In the genomic region with DNA sequence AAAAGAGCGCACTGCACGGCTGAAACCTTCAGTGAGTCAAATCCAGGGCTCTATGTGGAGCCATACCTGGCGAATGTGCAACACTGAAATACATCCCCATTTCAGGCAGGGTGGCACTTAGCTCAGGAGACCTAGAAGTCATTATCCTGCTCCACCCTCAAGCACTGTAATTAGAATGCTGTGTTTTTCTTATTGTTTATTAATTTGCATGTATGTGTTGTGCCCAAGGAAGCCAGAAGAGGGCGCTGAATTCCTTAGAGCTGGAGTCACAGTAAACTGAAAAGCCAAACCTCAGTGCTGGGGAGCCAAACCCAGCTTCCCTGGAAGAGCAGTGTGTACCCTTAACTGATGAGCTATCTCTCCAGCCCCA, we compare ENCODE assay signal across 8 mouse cellular contexts. TPM values are rescaled to one million over a fixed set of nuclear protein-coding genes. Genes with fewer than 3 reads are reported as not detected.
A peak's percentile ranks its signal among the peaks of the same experiment; 100 is the strongest.
DNase-seq lines count a peak whose midpoint lies in the region; ATAC-seq and TF ChIP-seq lines count a peak whose summit lies in the region.

No protein-coding gene starts in this region.

- no peaks in the 10 kb centered on the region for H3K9me3 ChIP-seq in embryonic facial prominence, embryonic 10.5 days
- H3K9me3 ChIP-seq in heart, embryonic 13.5 days: no peaks in the 10 kb centered on the region
- no peaks in the 10 kb centered on the region for H3K9me3 ChIP-seq in liver, embryonic 12.5 days (replicated peaks)
- no peaks in the 10 kb centered on the region for H3K9me3 ChIP-seq in stomach, postnatal 0 days (ENCODE audit: control insufficient read depth, low read length)

- no peak for ATAC-seq in heart, embryonic 13.5 days (ENCODE audit: extremely low read depth, insufficient number of reproducible peaks, low FRiP score, low TSS enrichment)
- no peak for ATAC-seq in liver, embryonic 12.5 days
- no peak for ATAC-seq in stomach, postnatal 0 days (ENCODE audit: low FRiP score, low TSS enrichment)

- DNase-seq in 416B (ENCODE audit: low read depth): peak; percentile 87
- peak; percentile 74 for DNase-seq in adrenal gland, postnatal 10 days
- DNase-seq in embryonic facial prominence, embryonic 10.5 days (ENCODE audit: low spot score): peak; percentile 68
- DNase-seq in kidney, postnatal 14 days: peak; percentile 78
- peak; percentile 62 for DNase-seq in neural tube, embryonic 10.5 days (ENCODE audit: extremely low spot score, low spot score)
- peak; percentile 68 for DNase-seq in stomach, postnatal 0 days (ENCODE audit: low spot score)

- 11% methylated on average over 4 of the region's 4 CpGs for WGBS in embryonic facial prominence, embryonic 10.5 days
- 14% methylated on average over 4 of the region's 4 CpGs for WGBS in heart, embryonic 13.5 days
- WGBS in liver, embryonic 12.5 days (ENCODE audit: insufficient replicate concordance): 20% methylated on average over 4 of the region's 4 CpGs
- 13% methylated on average over 4 of the region's 4 CpGs for WGBS in stomach, postnatal 0 days

- H3K27ac ChIP-seq in embryonic facial prominence, embryonic 10.5 days (replicated peaks): peak overlapping the region; percentile 26
- no peak overlapping the region for H3K27ac ChIP-seq in heart, embryonic 13.5 days (replicated peaks)
- H3K27ac ChIP-seq in liver, embryonic 12.5 days: peak overlapping the region; percentile 89
- H3K27ac ChIP-seq in stomach, postnatal 0 days (replicated peaks): peak overlapping the region; percentile 35; the same call in 1 of the 2 replicates

- TF ChIP-seq CTCF in stomach, postnatal 0 days (IDR thresholded peaks at IDR 0.05; ENCODE audit: low read depth): peak; percentile 86

- peak overlapping the region; percentile 58 for H3K9ac ChIP-seq in heart, embryonic 13.5 days
- peak overlapping the region; percentile 62 for H3K9ac ChIP-seq in liver, embryonic 12.5 days
- no peak overlapping the region for H3K9ac ChIP-seq in stomach, postnatal 0 days (ENCODE audit: low read length)

- H3K36me3 ChIP-seq in embryonic facial prominence, embryonic 10.5 days (replicated peaks): peaks cover 12% of the 10 kb centered on the region
- H3K36me3 ChIP-seq in heart, embryonic 13.5 days: peaks cover 11% of the 10 kb centered on the region
- peaks cover 14% of the 10 kb centered on the region for H3K36me3 ChIP-seq in liver, embryonic 12.5 days
- H3K36me3 ChIP-seq in stomach, postnatal 0 days (ENCODE audit: control insufficient read depth, insufficient read depth, low read length): peaks cover 8% of the 10 kb centered on the region

- no peak for TF ChIP-seq EP300 in stomach, postnatal 0 days (optimal IDR thresholded peaks at IDR 0.05)

- H3K27me3 ChIP-seq in embryonic facial prominence, embryonic 10.5 days (replicated peaks; ENCODE audit: low read depth, poor library complexity, severe bottlenecking): no peaks in the 10 kb centered on the region
- H3K27me3 ChIP-seq in heart, embryonic 13.5 days (replicated peaks): no peaks in the 10 kb centered on the region
- H3K27me3 ChIP-seq in liver, embryonic 12.5 days (replicated peaks): no peaks in the 10 kb centered on the region
- H3K27me3 ChIP-seq in stomach, postnatal 0 days (ENCODE audit: control insufficient read depth, insufficient read depth, low read length): no peaks in the 10 kb centered on the region

- peak overlapping the region; percentile 68 for H3K4me2 ChIP-seq in heart, embryonic 13.5 days
- H3K4me2 ChIP-seq in liver, embryonic 12.5 days: peak overlapping the region; percentile 89
- H3K4me2 ChIP-seq in stomach, postnatal 0 days (replicated peaks; ENCODE audit: low read depth): peak overlapping the region; percentile 40

- H3K4me1 ChIP-seq in embryonic facial prominence, embryonic 10.5 days: peaks cover 26% of the 10 kb centered on the region
- peaks cover 17% of the 10 kb centered on the region for H3K4me1 ChIP-seq in heart, embryonic 13.5 days
- H3K4me1 ChIP-seq in liver, embryonic 12.5 days: peaks cover 74% of the 10 kb centered on the region
- no peaks in the 10 kb centered on the region for H3K4me1 ChIP-seq in stomach, postnatal 0 days (replicated peaks; ENCODE audit: control insufficient read depth, insufficient read depth)

- peak overlapping the region; percentile 54 for H3K4me3 ChIP-seq in embryonic facial prominence, embryonic 10.5 days
- H3K4me3 ChIP-seq in heart, embryonic 13.5 days: peak overlapping the region; percentile 38
- H3K4me3 ChIP-seq in liver, embryonic 12.5 days: peak overlapping the region; percentile 42
- H3K4me3 ChIP-seq in stomach, postnatal 0 days (ENCODE audit: low read depth, low read length): no peak overlapping the region

RNA-seq across cellular contexts. Expression of gene Os9, which starts 2.5 kb away (rescaled TPM):
- 10 to 100 TPM; 82.0 to 88.6 TPM for total RNA-seq in adrenal gland, postnatal 10 days (2021)
- polyA plus RNA-seq in embryonic facial prominence, embryonic 10.5 days (2016; fragmentation: Nextera tagmentation; extraction: Ambion mirVana): 59.7 and 60.1 TPM in 2 replicates
- polyA plus RNA-seq in heart, embryonic 13.5 days (2015; fragmentation: Nextera tagmentation; extraction: Ambion mirVana): 48.0 and 49.5 TPM in 2 replicates
- 49.5 and 51.4 TPM in 2 replicates for polyA plus RNA-seq in liver, embryonic 12.5 days (2016; fragmentation: Nextera tagmentation; extraction: Ambion mirVana)
- 81.9 and 82.0 TPM in 2 replicates for polyA plus RNA-seq in stomach, postnatal 0 days (2015; fragmentation: Nextera tagmentation; extraction: Ambion mirVana)

RNA-seq across cellular contexts. Expression of gene B4galnt1, which starts 41.6 kb away (rescaled TPM):
- total RNA-seq in adrenal gland, postnatal 10 days (2021): 10 to 100 TPM; 12.7 to 16.3 TPM
- polyA plus RNA-seq in embryonic facial prominence, embryonic 10.5 days (2016; fragmentation: Nextera tagmentation; extraction: Ambion mirVana): 3.0 and 3.8 TPM in 2 replicates
- 1.2 and 1.7 TPM in 2 replicates for polyA plus RNA-seq in heart, embryonic 13.5 days (2015; fragmentation: Nextera tagmentation; extraction: Ambion mirVana)
- 12.6 TPM in 2 replicates for polyA plus RNA-seq in liver, embryonic 12.5 days (2016; fragmentation: Nextera tagmentation; extraction: Ambion mirVana)
- 45.9 and 65.4 TPM in 2 replicates for polyA plus RNA-seq in stomach, postnatal 0 days (2015; fragmentation: Nextera tagmentation; extraction: Ambion mirVana)

RNA-seq across cellular contexts. Expression of gene Agap2, which starts 48.3 kb away (rescaled TPM):
- total RNA-seq in adrenal gland, postnatal 10 days (2021): 1 to 10 TPM; 5.7 to 6.2 TPM
- polyA plus RNA-seq in embryonic facial prominence, embryonic 10.5 days (2016; fragmentation: Nextera tagmentation; extraction: Ambion mirVana): 0.04 and 0.21 TPM in 2 replicates
- not detected in 2 replicates for polyA plus RNA-seq in heart, embryonic 13.5 days (2015; fragmentation: Nextera tagmentation; extraction: Ambion mirVana)
- 0.92 and 1.6 TPM in 2 replicates for polyA plus RNA-seq in liver, embryonic 12.5 days (2016; fragmentation: Nextera tagmentation; extraction: Ambion mirVana)
- 0.04 and 0.08 TPM in 2 replicates for polyA plus RNA-seq in stomach, postnatal 0 days (2015; fragmentation: Nextera tagmentation; extraction: Ambion mirVana)

RNA-seq across cellular contexts. Expression of gene Tspan31, which starts 53.4 kb away (rescaled TPM):
- total RNA-seq in adrenal gland, postnatal 10 days (2021): 10 to 100 TPM; 81.7 to 94.3 TPM
- polyA plus RNA-seq in embryonic facial prominence, embryonic 10.5 days (2016; fragmentation: Nextera tagmentation; extraction: Ambion mirVana): 168 and 180 TPM in 2 replicates
- polyA plus RNA-seq in heart, embryonic 13.5 days (2015; fragmentation: Nextera tagmentation; extraction: Ambion mirVana): 110 and 114 TPM in 2 replicates
- polyA plus RNA-seq in liver, embryonic 12.5 days (2016; fragmentation: Nextera tagmentation; extraction: Ambion mirVana): 75.2 and 81.9 TPM in 2 replicates
- polyA plus RNA-seq in stomach, postnatal 0 days (2015; fragmentation: Nextera tagmentation; extraction: Ambion mirVana): 82.8 and 87.7 TPM in 2 replicates

RNA-seq across cellular contexts. Expression of gene Slc26a10, which starts 57.0 kb away (rescaled TPM):
- total RNA-seq in adrenal gland, postnatal 10 days (2021): 10 to 100 TPM in 1 of 2 experiments, 1 to 10 TPM in 1; 7.4 to 13.7 TPM
- 2.1 and 2.9 TPM in 2 replicates for polyA plus RNA-seq in embryonic facial prominence, embryonic 10.5 days (2016; fragmentation: Nextera tagmentation; extraction: Ambion mirVana)
- polyA plus RNA-seq in heart, embryonic 13.5 days (2015; fragmentation: Nextera tagmentation; extraction: Ambion mirVana): 18.0 and 21.5 TPM in 2 replicates
- 3.0 and 3.6 TPM in 2 replicates for polyA plus RNA-seq in liver, embryonic 12.5 days (2016; fragmentation: Nextera tagmentation; extraction: Ambion mirVana)
- 0.70 and 0.76 TPM in 2 replicates for polyA plus RNA-seq in stomach, postnatal 0 days (2015; fragmentation: Nextera tagmentation; extraction: Ambion mirVana)
